Mouse (Mus musculus) kidney, embryonic 16.5 days (tissue): ENCODE data around the gene Col27a1. TPM values are rescaled to one million over a fixed set of nuclear protein-coding genes. Genes with fewer than 3 reads are reported as not detected.

Source experiments
- ATAC-seq: fragments of 200-750 bp; cut with Nextera tagmentation; 2 replicates; pipeline ENCODE4 v1.8.0; 2017; ENCODE audit warnings: moderate TSS enrichment; ENCODE audit not compliant: low FRiP score, low TSS enrichment
- H3K27ac ChIP-seq: fragments of 300-500 bp; sonication (generic); 2 replicates; pipeline ENCODE4 v1.5.1; 2014; ENCODE audit warnings: low read length
- H3K27me3 ChIP-seq: fragments of 300-500 bp; sonication (generic); 2 replicates; pipeline ENCODE4 v1.6.1; 2014; ENCODE audit warnings: low read length, control low read depth, mixed read lengths; ENCODE audit not compliant: insufficient read depth
- H3K36me3 ChIP-seq: fragments of 300-500 bp; sonication (generic); 2 replicates; pipeline ENCODE4 v1.6.1; 2014; ENCODE audit warnings: low read length, control low read depth, mixed read lengths; ENCODE audit not compliant: insufficient read depth
- H3K4me1 ChIP-seq: fragments of 300-500 bp; sonication (generic); 2 replicates; pipeline ENCODE4 v1.6.1; 2014; ENCODE audit warnings: low read length, control low read depth, mixed read lengths; ENCODE audit not compliant: insufficient read depth
- H3K4me2 ChIP-seq: fragments of 300-500 bp; sonication (generic); replicated peaks from 2 replicates; pipeline ENCODE4 v1.6.1; 2014; ENCODE audit warnings: low read depth, low read length
- H3K4me3 ChIP-seq: fragments of 300-500 bp; sonication (generic); 2 replicates; pipeline ENCODE4 v1.5.1; 2014; ENCODE audit warnings: mild to moderate bottlenecking, low read length
- H3K9ac ChIP-seq: fragments of 300-500 bp; sonication (generic); replicated peaks from 2 replicates; pipeline ENCODE4 v1.6.1; 2014; ENCODE audit warnings: low read length
- H3K9me3 ChIP-seq: fragments of 300-500 bp; sonication (generic); 2 replicates; pipeline ENCODE4 v1.6.1; 2016; ENCODE audit warnings: low read length, control low read depth
- WGBS: fragments of 180-500 bp; shearing (Covaris S2); extraction: QIAGEN DNeasy Blood & Tissue Kit; methylation state at CpG from one replicate; pipeline ENCODE4 v1.1.7; 2014; 5-methylcytosine and 5-hydroxymethylcytosine counted together
- polyA plus RNA-seq: library from polyadenylated mRNA; unstranded; fragments of >200 nt; fragmentation: Nextera tagmentation; extraction: Ambion mirVana; gene quantifications from 2 replicates; pipeline ENCODE4 v1.2.1, GENCODE M21; 2015

Gene Col27a1
- polyA plus RNA-seq, 1 experiment from 2014 or later, result 7.3 TPM

GRCm38 (mm10) chr4:63267586-63267985 is 53.8 kb downstream of the Col27a1 start:
- Histone ChIP-seq H3K9me3 (no peaks in the 10 kb centered on the region), H3K27me3 (no peaks in the 10 kb centered on the region), H3K36me3 (no peaks in the 10 kb centered on the region), H3K4me2 (no peak overlapping the region), H3K4me1 (peaks cover 5% of the 10 kb centered on the region; the same call in 1 of the 2 replicates), H3K9ac (no peak overlapping the region), H3K27ac (no peak overlapping the region), H3K4me3 (no peak overlapping the region)
- 65% methylated on average over 1 of the region's 1 CpGs for WGBS
- no peak for ATAC-seq

DNA sequence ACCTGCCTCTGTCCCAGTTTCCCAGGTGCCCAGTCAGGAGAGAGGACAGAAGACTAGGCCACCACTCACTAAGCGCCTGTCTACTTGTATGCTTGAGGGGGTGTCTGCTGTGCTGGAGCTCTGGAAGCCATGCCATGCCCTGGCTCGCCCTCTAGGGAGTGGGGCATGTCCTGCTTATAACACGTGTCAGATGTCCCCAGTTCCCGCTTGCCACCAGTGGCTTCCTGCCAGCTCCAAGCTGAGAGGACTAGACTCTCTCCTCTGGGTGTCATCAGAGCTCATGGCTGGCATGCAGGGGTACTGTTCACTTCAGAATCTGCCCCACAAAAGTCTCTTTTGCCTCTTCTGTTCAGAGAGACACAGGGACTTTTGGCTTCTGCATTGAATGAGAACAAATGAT is 55.0 kb downstream of the Col27a1 start:
- WGBS, result 75% methylated on average over 4 of the region's 4 CpGs
- Histone ChIP-seq H3K4me1 (no peaks in the 10 kb centered on the region), H3K9ac (no peak overlapping the region), H3K27ac (no peak overlapping the region), H3K9me3 (no peaks in the 10 kb centered on the region), H3K4me2 (no peak overlapping the region), H3K27me3 (no peaks in the 10 kb centered on the region), H3K36me3 (peaks cover 6% of the 10 kb centered on the region; the same call in 1 of the 2 replicates), H3K4me3 (no peak overlapping the region)
- no peak for ATAC-seq

- H3K27me3 ChIP-seq, result no peaks in the 10 kb centered on the region
- peaks cover 6% of the 10 kb centered on the region; the same call in 1 of the 2 replicates for H3K36me3 ChIP-seq
- ATAC-seq, result no peak
- H3K27ac ChIP-seq, result no peak overlapping the region
- H3K4me2 ChIP-seq, result no peak overlapping the region
- H3K4me3 ChIP-seq, result no peak overlapping the region
- 75% methylated on average over 1 of the region's 1 CpGs for WGBS
- no peaks in the 10 kb centered on the region for H3K9me3 ChIP-seq
- H3K9ac ChIP-seq, result no peak overlapping the region
- no peaks in the 10 kb centered on the region for H3K4me1 ChIP-seq
These were observed 60.7 kb downstream of the Col27a1 start for GRCm38 (mm10) chr4:63274516-63274915.

GRCm38 (mm10) chr4:63275251-63275650 is 61.4 kb downstream of the Col27a1 start:
- no peak for ATAC-seq
- Histone ChIP-seq H3K27ac (no peak overlapping the region), H3K4me3 (no peak overlapping the region), H3K4me1 (no peaks in the 10 kb centered on the region), H3K27me3 (no peaks in the 10 kb centered on the region), H3K36me3 (peaks cover 6% of the 10 kb centered on the region; the same call in 1 of the 2 replicates), H3K4me2 (no peak overlapping the region), H3K9me3 (no peaks in the 10 kb centered on the region), H3K9ac (no peak overlapping the region; the same call in 1 of the 2 replicates)
- 49% methylated on average over 8 of the region's 8 CpGs for WGBS

- H3K36me3 ChIP-seq, result peaks cover 6% of the 10 kb centered on the region; the same call in 1 of the 2 replicates
- 85% methylated on average over 1 of the region's 1 CpGs for WGBS
- no peak overlapping the region for H3K27ac ChIP-seq
- H3K27me3 ChIP-seq, result no peaks in the 10 kb centered on the region
- H3K4me3 ChIP-seq, result no peak overlapping the region
- no peaks in the 10 kb centered on the region for H3K9me3 ChIP-seq
- no peak overlapping the region for H3K9ac ChIP-seq
- ATAC-seq, result no peak
- H3K4me1 ChIP-seq, result no peaks in the 10 kb centered on the region
- no peak overlapping the region for H3K4me2 ChIP-seq
These were observed 62.8 kb downstream of the Col27a1 start for GRCm38 (mm10) chr4:63276571-63276970.

- Histone ChIP-seq H3K4me3 (no peak overlapping the region), H3K9ac (no peak overlapping the region), H3K4me1 (no peaks in the 10 kb centered on the region), H3K36me3 (peaks cover 5% of the 10 kb centered on the region; the same call in 1 of the 2 replicates), H3K4me2 (no peak overlapping the region), H3K27ac (peak overlapping the region; percentile 4; the same call in 1 of the 2 replicates), H3K27me3 (no peaks in the 10 kb centered on the region), H3K9me3 (no peaks in the 10 kb centered on the region)
- peak; percentile 55 for ATAC-seq
- WGBS, result 52% methylated on average over 7 of the region's 7 CpGs
These were observed 65.0 kb downstream of the Col27a1 start for GRCm38 (mm10) chr4:63278821-63279220.

DNA sequence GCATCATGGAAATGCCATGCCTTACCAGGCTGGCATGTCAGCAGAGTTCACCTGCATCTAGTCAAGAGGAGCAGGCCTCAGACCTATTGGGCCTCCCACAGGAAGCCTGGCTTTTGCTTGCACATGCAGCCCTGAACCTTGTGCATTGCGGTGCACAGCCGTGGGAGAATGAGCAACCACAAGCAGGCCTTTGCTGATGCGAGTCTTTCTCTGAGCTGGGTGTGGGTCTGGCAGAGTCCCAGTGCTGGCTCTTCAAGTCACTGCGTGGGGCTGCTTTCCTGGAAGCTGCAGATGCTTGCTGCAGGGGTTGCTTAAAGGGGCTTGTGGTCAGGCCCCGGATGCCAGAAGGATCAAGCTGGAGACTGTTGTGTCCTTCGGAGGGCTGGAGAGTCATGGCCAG is 67.9 kb downstream of the Col27a1 start:
- peaks cover 10% of the 10 kb centered on the region for H3K36me3 ChIP-seq
- WGBS, result 76% methylated on average over 6 of the region's 6 CpGs
- H3K4me2 ChIP-seq, result no peak overlapping the region
- no peak for ATAC-seq
- no peaks in the 10 kb centered on the region for H3K27me3 ChIP-seq
- H3K4me3 ChIP-seq, result no peak overlapping the region
- no peaks in the 10 kb centered on the region for H3K4me1 ChIP-seq
- H3K27ac ChIP-seq, result no peak overlapping the region
- no peak overlapping the region for H3K9ac ChIP-seq
- H3K9me3 ChIP-seq, result no peaks in the 10 kb centered on the region

- Histone ChIP-seq H3K27ac (no peak overlapping the region), H3K4me2 (no peak overlapping the region), H3K9me3 (no peaks in the 10 kb centered on the region), H3K4me1 (no peaks in the 10 kb centered on the region), H3K9ac (no peak overlapping the region), H3K4me3 (no peak overlapping the region), H3K36me3 (peaks cover 11% of the 10 kb centered on the region), H3K27me3 (no peaks in the 10 kb centered on the region)
- WGBS, result 84% methylated on average over 5 of the region's 5 CpGs
- ATAC-seq, result no peak
These were observed 69.5 kb downstream of the Col27a1 start for GRCm38 (mm10) chr4:63283319-63283718.

DNA sequence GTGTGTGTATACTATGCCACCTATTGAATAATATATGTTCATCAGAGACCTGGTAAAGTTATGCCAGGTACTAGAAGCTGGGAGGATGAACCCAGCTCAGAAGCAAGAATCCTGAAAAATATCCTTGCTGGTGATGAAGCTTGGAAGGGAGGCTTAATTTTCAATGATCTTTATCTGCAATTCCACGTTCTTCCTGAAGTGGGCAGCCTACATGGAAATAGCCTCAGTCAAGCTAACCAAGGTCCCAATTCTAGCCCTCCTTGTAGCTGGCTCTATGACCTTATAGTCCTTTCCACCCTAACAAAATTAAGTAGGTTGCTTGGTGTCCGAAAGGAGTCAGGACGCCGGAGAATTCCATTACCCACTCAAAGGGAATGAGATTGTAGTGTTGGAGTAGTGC is 72.2 kb downstream of the Col27a1 start:
- Histone ChIP-seq H3K9ac (no peak overlapping the region), H3K27me3 (no peaks in the 10 kb centered on the region), H3K4me1 (peaks cover 9% of the 10 kb centered on the region), H3K4me2 (no peak overlapping the region), H3K27ac (no peak overlapping the region), H3K9me3 (no peaks in the 10 kb centered on the region), H3K4me3 (no peak overlapping the region), H3K36me3 (peaks cover 11% of the 10 kb centered on the region)
- 88% methylated on average over 4 of the region's 4 CpGs for WGBS
- no peak for ATAC-seq

DNA sequence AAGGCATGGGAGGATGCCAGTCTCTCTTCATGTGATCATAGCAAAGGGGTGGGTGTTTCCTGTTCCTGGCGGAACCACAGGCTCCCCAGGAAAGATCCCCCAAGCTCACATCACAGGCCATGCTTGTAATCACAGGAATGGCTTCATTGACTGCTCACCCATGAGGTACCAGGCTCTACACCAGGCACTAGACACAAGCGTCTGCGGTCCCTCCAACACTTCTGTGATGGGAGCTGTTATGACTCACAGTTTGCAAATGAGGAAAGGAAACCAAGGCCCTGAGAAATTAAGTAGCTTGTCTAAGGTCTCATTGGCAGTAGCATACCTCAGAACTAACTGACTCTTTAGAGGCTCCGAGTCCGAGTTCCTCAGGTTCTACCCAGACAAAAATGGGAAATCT is 74.7 kb downstream of the Col27a1 start:
- peaks cover 9% of the 10 kb centered on the region for H3K4me1 ChIP-seq
- no peak for ATAC-seq
- peaks cover 19% of the 10 kb centered on the region for H3K36me3 ChIP-seq
- no peak overlapping the region for H3K9ac ChIP-seq
- no peak overlapping the region for H3K27ac ChIP-seq
- H3K4me3 ChIP-seq, result no peak overlapping the region
- H3K27me3 ChIP-seq, result no peaks in the 10 kb centered on the region
- WGBS, result 81% methylated on average over 5 of the region's 5 CpGs
- no peak overlapping the region for H3K4me2 ChIP-seq
- H3K9me3 ChIP-seq, result no peaks in the 10 kb centered on the region
